Mouse (Mus musculus): ENCODE data around the gene Zcchc24. TPM values are rescaled to one million over a fixed set of nuclear protein-coding genes. Genes with fewer than 3 reads are reported as not detected.
A peak's percentile ranks its signal among the peaks of the same experiment; 100 is the strongest.

The Zcchc24 gene
- polyA plus RNA-seq, 1 experiment from 2014 or later = 29.5 TPM

DNA sequence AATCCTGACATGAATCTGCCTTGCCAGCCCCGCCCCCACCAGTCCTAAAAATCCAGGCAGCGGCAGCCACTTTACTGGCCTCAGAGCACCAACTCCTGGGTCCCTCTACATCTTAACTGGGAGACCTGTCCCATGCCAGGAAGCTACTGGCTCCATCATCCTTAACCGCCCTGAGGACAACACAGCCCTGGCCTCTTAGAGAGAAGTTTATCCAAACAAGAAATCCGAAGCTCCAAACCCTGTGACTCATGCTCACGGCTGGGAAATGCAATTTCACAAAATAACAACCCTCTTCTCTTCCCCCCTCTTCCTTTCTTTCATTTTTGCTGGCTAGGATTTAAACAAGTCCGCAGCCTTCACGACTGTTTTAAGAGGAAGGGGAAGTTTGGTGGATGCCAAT is 9.3 kb downstream of the Zcchc24 start:
- no peaks in the 10 kb centered on the region for H3K27me3 ChIP-seq (ENCODE audit: control insufficient read depth, insufficient read depth, low read length)
- peak overlapping the region; percentile 66 for H3K27ac ChIP-seq (ENCODE audit: low read length)
- no peaks in the 10 kb centered on the region for H3K9me3 ChIP-seq (ENCODE audit: control insufficient read depth, low read depth, low read length)
- H3K9ac ChIP-seq (replicated peaks; ENCODE audit: low read depth, low read length) = 0 out of 2 replicates have a peak overlapping the region, but pooled peaks have one; percentile 1
- H3K4me3 ChIP-seq (ENCODE audit: low read depth, low read length) = no peak overlapping the region
- ATAC-seq (ENCODE audit: insufficient number of reproducible peaks, insufficient read depth, low FRiP score, low read depth) = no peak
- H3K4me1 ChIP-seq (ENCODE audit: control insufficient read depth, insufficient read depth, low read length) = peaks cover 63% of the 10 kb centered on the region
- H3K4me2 ChIP-seq (replicated peaks; ENCODE audit: low read depth, low read length) = peak overlapping the region; percentile 14; the same call in 1 of the 2 replicates
- 39% methylated on average over 7 of the region's 7 CpGs for WGBS
- H3K36me3 ChIP-seq (ENCODE audit: control insufficient read depth, insufficient read depth, low read length) = peaks cover 4% of the 10 kb centered on the region; the same call in 1 of the 2 replicates

DNA sequence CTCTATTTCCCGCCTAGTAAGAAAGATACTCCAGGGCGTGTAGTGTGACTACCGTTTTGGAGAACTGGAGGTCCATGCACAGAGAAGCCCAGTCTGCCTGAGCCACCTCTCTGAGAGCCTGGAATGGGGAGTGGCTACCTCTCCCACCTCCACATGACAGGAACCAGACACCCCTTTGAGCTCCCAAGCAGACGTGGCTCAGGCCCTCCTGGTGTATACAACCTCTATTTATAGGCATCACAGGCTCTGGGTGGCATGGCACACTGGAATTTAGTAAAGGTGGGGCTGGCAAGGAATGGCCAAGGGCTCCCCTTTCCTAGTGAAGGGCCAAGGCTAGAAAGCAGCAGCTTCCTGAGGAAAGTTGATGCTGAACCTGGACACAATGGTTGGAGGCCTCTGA is 10.9 kb downstream of the Zcchc24 start:
- H3K9ac ChIP-seq (replicated peaks; ENCODE audit: low read depth, low read length) = no peak overlapping the region
- WGBS = 58% methylated on average over 4 of the region's 4 CpGs
- H3K36me3 ChIP-seq (ENCODE audit: control insufficient read depth, insufficient read depth, low read length) = peaks cover 4% of the 10 kb centered on the region; the same call in 1 of the 2 replicates
- ATAC-seq (ENCODE audit: insufficient number of reproducible peaks, insufficient read depth, low FRiP score, low read depth) = no peak
- H3K27me3 ChIP-seq (ENCODE audit: control insufficient read depth, insufficient read depth, low read length) = no peaks in the 10 kb centered on the region
- no peak overlapping the region for H3K27ac ChIP-seq (ENCODE audit: low read length)
- H3K4me2 ChIP-seq (replicated peaks; ENCODE audit: low read depth, low read length) = no peak overlapping the region
- no peak overlapping the region for H3K4me3 ChIP-seq (ENCODE audit: low read depth, low read length)
- no peaks in the 10 kb centered on the region for H3K9me3 ChIP-seq (ENCODE audit: control insufficient read depth, low read depth, low read length)
- peaks cover 66% of the 10 kb centered on the region for H3K4me1 ChIP-seq (ENCODE audit: control insufficient read depth, insufficient read depth, low read length)

DNA sequence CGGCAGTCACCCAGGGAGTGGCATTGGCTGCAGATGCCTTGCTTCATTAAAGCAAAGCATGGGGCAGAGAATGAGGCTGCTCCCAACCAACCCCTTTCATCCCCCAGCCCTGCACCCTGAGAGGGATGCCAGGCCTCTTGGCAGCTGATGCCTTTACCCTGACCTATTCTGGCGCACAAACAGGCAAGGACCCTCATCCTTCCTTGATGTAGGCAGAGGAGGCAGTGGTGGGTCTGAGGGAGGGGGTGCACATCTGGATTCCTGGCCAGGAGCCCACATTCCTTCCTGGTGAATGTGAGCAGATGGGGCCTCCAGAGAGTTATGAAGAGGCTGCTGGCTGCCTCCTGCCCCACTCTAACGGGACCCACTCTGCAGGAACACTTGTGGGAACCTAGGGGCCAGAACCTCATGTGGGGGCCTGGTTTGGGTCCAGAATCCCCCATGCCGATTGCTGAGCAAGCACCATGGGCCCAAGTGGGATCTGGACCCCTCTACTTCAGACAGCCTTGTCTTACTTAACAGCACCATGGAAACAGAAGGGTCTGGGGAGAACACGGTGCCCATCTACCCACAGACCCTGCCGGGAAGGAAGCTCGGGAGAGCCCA is 12.4 kb downstream of the Zcchc24 start:
- Histone ChIP-seq H3K9me3 (ENCODE audit: control insufficient read depth, low read depth, low read length) (no peaks in the 10 kb centered on the region), H3K4me1 (ENCODE audit: control insufficient read depth, insufficient read depth, low read length) (peaks cover 66% of the 10 kb centered on the region), H3K27ac (ENCODE audit: low read length) (peak overlapping the region; percentile 74), H3K4me2 (replicated peaks; ENCODE audit: low read depth, low read length) (no peak overlapping the region), H3K36me3 (ENCODE audit: control insufficient read depth, insufficient read depth, low read length) (peaks cover 4% of the 10 kb centered on the region; the same call in 1 of the 2 replicates), H3K4me3 (ENCODE audit: low read depth, low read length) (no peak overlapping the region), H3K9ac (replicated peaks; ENCODE audit: low read depth, low read length) (no peak overlapping the region), H3K27me3 (ENCODE audit: control insufficient read depth, insufficient read depth, low read length) (no peaks in the 10 kb centered on the region)
- no peak for ATAC-seq (ENCODE audit: insufficient number of reproducible peaks, insufficient read depth, low FRiP score, low read depth)
- WGBS = 52% methylated on average over 7 of the region's 7 CpGs

DNA sequence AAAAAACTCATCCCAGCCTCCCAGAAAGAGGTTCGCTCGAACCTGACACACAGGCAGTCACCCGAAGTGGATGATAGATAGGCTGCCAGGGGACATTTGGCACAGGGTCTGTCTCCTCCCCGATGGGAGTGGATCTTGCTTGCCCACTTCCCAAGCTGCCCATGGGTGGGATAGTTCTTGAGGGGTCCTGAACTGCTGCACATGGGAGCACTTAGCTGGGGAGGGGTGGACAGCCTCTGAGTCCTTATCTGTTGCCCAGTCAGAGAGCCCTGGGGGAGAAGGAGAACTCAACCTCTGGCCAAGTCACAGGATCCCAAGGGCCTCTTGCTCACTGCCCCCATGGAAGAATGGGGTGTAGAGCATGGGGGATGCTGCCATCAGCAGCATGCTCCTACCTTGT is 13.3 kb downstream of the Zcchc24 start:
- peaks cover 63% of the 10 kb centered on the region for H3K4me1 ChIP-seq (ENCODE audit: control insufficient read depth, insufficient read depth, low read length)
- no peaks in the 10 kb centered on the region for H3K9me3 ChIP-seq (ENCODE audit: control insufficient read depth, low read depth, low read length)
- 30% methylated on average over 4 of the region's 4 CpGs for WGBS
- H3K4me2 ChIP-seq (replicated peaks; ENCODE audit: low read depth, low read length) = no peak overlapping the region
- H3K4me3 ChIP-seq (ENCODE audit: low read depth, low read length) = no peak overlapping the region
- no peak overlapping the region for H3K27ac ChIP-seq (ENCODE audit: low read length)
- no peaks in the 10 kb centered on the region for H3K27me3 ChIP-seq (ENCODE audit: control insufficient read depth, insufficient read depth, low read length)
- peaks cover 8% of the 10 kb centered on the region; the same call in 1 of the 2 replicates for H3K36me3 ChIP-seq (ENCODE audit: control insufficient read depth, insufficient read depth, low read length)
- H3K9ac ChIP-seq (replicated peaks; ENCODE audit: low read depth, low read length) = no peak overlapping the region
- no peak for ATAC-seq (ENCODE audit: insufficient number of reproducible peaks, insufficient read depth, low FRiP score, low read depth)

DNA sequence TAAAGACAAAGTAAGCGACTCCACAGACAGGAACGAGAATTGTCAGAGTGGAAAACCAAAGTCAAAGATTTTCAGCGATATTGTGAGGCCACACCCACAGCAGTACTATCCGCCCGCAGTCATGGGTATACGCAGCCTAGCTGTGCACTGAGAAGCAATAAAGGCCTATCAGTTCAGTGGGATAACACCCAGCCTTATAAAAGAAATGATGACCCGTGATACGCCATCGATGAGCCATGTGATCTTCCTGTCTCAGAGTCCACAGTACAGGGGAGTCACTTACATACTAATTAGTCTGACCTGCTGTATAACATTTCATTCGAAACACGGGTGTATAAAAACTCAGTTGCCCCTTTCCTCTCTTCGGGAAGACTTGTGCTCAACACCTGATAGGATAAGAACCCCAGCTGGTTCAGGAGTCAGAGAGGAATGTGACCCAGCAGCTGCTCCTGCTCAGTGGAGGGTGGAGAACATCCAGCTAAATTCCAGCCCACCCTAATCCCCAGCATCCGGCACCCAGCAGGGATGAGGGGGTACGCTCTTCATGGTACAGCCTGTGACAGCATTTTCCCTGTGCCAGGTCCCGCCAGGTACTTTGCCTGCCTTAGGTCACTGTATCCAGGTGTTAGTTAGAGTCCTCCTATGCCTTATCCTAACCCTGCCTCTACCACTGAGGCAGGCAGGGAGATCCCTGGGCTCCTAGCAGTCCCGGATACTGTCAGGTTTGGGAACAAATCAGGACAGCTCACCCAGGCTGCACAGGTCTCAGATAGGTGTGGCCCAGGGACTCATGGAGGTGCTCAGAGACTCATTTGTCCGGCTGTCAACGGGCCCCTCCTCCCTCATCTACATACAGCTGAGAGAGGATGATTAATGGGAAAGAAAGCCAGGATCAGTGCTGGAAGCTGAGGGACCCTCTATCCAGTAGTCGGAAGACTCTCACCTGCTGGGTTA is 14.0 kb downstream of the Zcchc24 start:
- Histone ChIP-seq H3K9ac (replicated peaks; ENCODE audit: low read depth, low read length) (no peak overlapping the region), H3K4me3 (ENCODE audit: low read depth, low read length) (no peak overlapping the region), H3K36me3 (ENCODE audit: control insufficient read depth, insufficient read depth, low read length) (peaks cover 10% of the 10 kb centered on the region; the same call in 1 of the 2 replicates), H3K27me3 (ENCODE audit: control insufficient read depth, insufficient read depth, low read length) (no peaks in the 10 kb centered on the region), H3K27ac (ENCODE audit: low read length) (no peak overlapping the region), H3K4me2 (replicated peaks; ENCODE audit: low read depth, low read length) (no peak overlapping the region), H3K9me3 (ENCODE audit: control insufficient read depth, low read depth, low read length) (no peaks in the 10 kb centered on the region), H3K4me1 (ENCODE audit: control insufficient read depth, insufficient read depth, low read length) (peaks cover 57% of the 10 kb centered on the region)
- 40% methylated on average over 19 of the region's 19 CpGs for WGBS
- 0 out of 2 replicates have a peak, but pooled peaks have one; percentile 34 for ATAC-seq (ENCODE audit: insufficient number of reproducible peaks, insufficient read depth, low FRiP score, low read depth)

DNA sequence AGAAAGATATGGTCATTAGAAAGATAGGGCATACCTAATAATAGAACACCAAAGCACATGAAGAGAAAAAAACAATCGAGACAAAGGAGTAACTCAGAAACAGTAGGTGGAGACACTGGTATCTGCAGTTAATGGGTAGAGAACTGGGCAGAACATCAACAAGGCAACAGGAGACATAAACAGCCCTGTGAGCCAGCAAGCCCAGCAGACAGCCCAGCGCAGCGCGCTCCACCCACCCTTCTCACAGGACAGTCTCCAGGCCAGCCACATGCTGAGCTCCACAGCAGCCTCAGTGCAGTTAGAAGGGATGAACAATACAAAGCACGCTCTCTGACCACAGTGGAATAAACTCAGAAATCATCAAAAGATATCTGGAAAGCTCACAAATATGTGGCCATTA is 15.8 kb downstream of the Zcchc24 start:
- no peaks in the 10 kb centered on the region for H3K27me3 ChIP-seq (ENCODE audit: control insufficient read depth, insufficient read depth, low read length)
- H3K4me3 ChIP-seq (ENCODE audit: low read depth, low read length) = no peak overlapping the region
- H3K4me1 ChIP-seq (ENCODE audit: control insufficient read depth, insufficient read depth, low read length) = peaks cover 48% of the 10 kb centered on the region
- H3K9ac ChIP-seq (replicated peaks; ENCODE audit: low read depth, low read length) = no peak overlapping the region
- H3K9me3 ChIP-seq (ENCODE audit: control insufficient read depth, low read depth, low read length) = no peaks in the 10 kb centered on the region
- no peak for ATAC-seq (ENCODE audit: insufficient number of reproducible peaks, insufficient read depth, low FRiP score, low read depth)
- no peak overlapping the region for H3K27ac ChIP-seq (ENCODE audit: low read length)
- H3K4me2 ChIP-seq (replicated peaks; ENCODE audit: low read depth, low read length) = no peak overlapping the region
- peaks cover 10% of the 10 kb centered on the region; the same call in 1 of the 2 replicates for H3K36me3 ChIP-seq (ENCODE audit: control insufficient read depth, insufficient read depth, low read length)
- 67% methylated on average over 5 of the region's 5 CpGs for WGBS

DNA sequence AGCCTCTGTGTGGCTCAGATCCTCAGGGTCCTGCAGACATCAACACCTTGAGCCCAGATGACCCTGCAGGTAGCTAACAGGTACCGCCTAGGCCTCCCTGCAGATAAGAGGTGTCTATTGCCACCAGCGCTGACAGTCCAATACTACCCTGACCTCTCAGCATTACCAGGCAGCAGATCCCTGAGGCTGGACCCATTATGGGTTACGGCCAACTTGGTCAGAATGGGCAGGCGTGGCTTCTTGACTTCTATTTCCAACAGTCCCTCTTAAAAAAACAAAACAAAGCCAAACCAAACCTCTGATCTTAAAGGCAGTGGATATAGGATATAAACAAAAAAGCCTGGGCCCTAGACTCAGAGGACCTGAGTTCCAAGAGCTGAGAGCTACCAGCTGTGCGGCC is 17.8 kb downstream of the Zcchc24 start:
- ATAC-seq (ENCODE audit: insufficient number of reproducible peaks, insufficient read depth, low FRiP score, low read depth) = no peak
- Histone ChIP-seq H3K4me2 (replicated peaks; ENCODE audit: low read depth, low read length) (no peak overlapping the region), H3K9me3 (ENCODE audit: control insufficient read depth, low read depth, low read length) (no peaks in the 10 kb centered on the region), H3K27me3 (ENCODE audit: control insufficient read depth, insufficient read depth, low read length) (no peaks in the 10 kb centered on the region), H3K9ac (replicated peaks; ENCODE audit: low read depth, low read length) (no peak overlapping the region), H3K27ac (ENCODE audit: low read length) (no peak overlapping the region), H3K36me3 (ENCODE audit: control insufficient read depth, insufficient read depth, low read length) (peaks cover 10% of the 10 kb centered on the region; the same call in 1 of the 2 replicates), H3K4me1 (ENCODE audit: control insufficient read depth, insufficient read depth, low read length) (peaks cover 37% of the 10 kb centered on the region), H3K4me3 (ENCODE audit: low read depth, low read length) (no peak overlapping the region)
- 81% methylated on average over 5 of the region's 5 CpGs for WGBS

DNA sequence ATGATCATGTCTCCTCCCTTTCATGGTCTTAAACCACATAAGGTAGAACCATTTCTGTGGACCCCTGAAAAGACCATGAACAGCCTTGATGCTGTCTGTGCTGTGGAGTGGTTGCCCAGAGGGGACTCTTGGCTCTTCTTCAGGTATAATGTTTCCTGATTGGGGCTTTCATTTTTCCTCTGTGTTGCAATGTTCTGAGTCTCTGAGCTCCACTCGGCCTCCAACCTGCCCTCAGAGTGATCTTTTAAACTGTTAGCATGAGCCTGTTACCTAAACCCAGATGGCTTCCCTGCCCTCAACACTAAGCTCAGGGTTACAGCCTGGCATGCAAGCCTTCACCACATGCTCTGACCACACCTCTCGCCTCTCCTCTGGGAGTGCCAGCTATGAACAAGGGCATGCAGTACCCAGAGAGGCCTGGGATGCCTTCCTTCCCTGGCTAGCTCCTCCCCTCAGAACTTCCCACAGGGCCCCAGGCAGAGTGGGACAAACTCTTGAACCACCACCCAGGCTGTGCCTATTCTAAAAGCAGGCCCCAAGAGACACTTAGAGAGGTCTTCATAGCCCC is 18.3 kb downstream of the Zcchc24 start:
- H3K4me1 ChIP-seq (ENCODE audit: control insufficient read depth, insufficient read depth, low read length) = peaks cover 32% of the 10 kb centered on the region; the same call in 1 of the 2 replicates

More for the DNA sequence above, 18.3 kb downstream of the Zcchc24 start:
- no peaks in the 10 kb centered on the region for H3K27me3 ChIP-seq (ENCODE audit: control insufficient read depth, insufficient read depth, low read length)
- no peak overlapping the region for H3K27ac ChIP-seq (ENCODE audit: low read length)
- no peak overlapping the region for H3K4me2 ChIP-seq (replicated peaks; ENCODE audit: low read depth, low read length)
- no peak overlapping the region for H3K9ac ChIP-seq (replicated peaks; ENCODE audit: low read depth, low read length)
- no peaks in the 10 kb centered on the region for H3K9me3 ChIP-seq (ENCODE audit: control insufficient read depth, low read depth, low read length)
- H3K4me3 ChIP-seq (ENCODE audit: low read depth, low read length) = no peak overlapping the region
- no peak for ATAC-seq (ENCODE audit: insufficient number of reproducible peaks, insufficient read depth, low FRiP score, low read depth)
- H3K36me3 ChIP-seq (ENCODE audit: control insufficient read depth, insufficient read depth, low read length) = peaks cover 10% of the 10 kb centered on the region; the same call in 1 of the 2 replicates
- WGBS = 89% methylated on average over 2 of the region's 2 CpGs
